Mouse (Mus musculus) gastrocnemius, adult 8-10 months (tissue): ENCODE measurements around the gene Ly6g6d. TPM values are rescaled to one million over a fixed set of nuclear protein-coding genes. Genes with fewer than 3 reads are reported as not detected.

Source experiments
- DNase-seq, 2 experiments: peaks; one replicate each; pipeline ENCODE4 v3.0.0; 2022; ENCODE audit warnings: low spot score in 2 of 2
- total RNA-seq, 4 experiments: library from RNA; stranded (reverse); gene quantifications; 2 replicates each; pipeline ENCODE4 v1.2.4; 2022

Gene Ly6g6d
- total RNA-seq, 4 experiments from 2014 or later: 0.53 to 1.8 (median 0.99) TPM; not detected in 1

DNA sequence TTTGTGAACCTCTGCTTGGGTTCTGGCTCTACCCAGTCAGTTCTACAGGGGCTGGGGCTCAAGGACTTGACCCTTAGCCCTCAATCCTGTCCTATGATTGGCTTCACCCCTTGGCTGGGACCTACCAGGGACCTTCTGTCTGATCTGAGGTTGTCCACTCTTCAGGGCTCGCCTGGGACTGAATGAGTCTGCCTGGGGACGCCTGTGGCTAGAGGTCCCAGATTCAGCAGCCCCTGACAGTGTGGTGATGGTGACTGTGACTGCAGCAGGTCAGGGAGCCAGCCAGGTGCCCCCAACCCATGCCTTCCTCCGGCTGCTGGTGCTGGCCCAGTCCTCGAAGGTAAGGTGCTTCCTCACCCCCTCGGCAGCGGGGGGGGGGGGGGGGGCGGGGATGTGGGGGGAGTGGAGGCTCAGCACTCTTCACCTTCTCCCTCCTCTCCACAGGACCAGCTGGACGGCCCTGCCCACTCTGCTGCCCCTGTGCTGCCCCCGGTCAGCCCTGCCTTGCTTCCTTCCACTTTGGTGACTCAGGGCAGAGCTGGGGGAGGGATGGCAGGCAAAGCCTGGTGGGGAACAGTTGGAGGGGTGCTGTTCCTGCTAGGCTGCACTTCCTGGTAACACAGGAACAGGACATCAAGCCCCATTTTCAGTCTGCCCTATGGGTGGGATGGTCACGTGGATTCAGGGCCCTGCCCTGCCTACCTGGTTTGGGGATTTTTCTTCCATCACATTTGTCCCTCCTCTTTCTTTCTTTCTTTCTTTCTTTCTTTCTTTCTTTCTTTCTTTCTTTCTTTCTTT is 53.0 kb downstream of the Ly6g6d start:
- DNase-seq: no peak

DNA sequence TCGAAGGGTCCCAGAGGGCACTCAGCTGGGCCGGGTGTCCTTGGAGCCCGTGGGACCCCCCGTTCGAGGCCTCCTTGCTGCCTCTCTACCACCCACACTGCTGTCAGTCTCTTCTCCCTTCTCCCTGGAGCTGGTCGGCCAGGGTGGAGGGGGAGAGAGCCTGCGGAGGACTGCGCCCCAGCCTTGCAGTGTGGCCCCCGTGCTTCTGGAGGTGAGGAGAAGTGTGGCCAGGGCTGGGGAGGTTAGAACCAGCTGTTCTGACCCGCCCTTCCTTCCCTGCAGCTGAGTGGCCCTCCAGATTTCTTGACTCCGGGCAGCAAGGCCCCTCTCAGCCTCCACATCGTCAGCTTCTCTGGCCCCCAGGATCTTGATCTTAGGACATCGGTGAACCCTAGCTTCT is 53.6 kb downstream of the Ly6g6d start:
- no peak for DNase-seq

- DNase-seq: no peak
Observed at GRCm38 (mm10) chr17:35023756-35024155, 54.1 kb downstream of the Ly6g6d start.

DNA sequence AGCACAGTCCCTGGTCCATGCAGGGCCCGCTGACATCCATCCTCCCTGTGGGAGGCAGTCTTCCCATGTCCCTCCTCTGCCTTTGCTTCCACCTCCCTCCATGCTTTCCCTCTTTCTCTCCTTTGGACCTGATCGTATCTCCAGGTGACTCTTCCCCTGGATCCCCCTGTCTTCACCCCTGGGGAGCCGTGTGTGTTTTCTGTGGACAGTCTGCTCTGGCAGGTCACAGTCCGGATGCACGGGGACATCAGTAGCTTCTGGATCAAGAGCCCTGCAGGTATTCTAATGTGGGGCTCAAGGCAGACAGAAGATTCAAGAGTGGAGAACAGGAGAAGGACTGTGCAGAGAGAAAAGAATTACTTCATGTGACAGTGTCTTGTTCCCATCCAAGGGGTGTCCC is 54.6 kb downstream of the Ly6g6d start:
- no peak for DNase-seq

DNA sequence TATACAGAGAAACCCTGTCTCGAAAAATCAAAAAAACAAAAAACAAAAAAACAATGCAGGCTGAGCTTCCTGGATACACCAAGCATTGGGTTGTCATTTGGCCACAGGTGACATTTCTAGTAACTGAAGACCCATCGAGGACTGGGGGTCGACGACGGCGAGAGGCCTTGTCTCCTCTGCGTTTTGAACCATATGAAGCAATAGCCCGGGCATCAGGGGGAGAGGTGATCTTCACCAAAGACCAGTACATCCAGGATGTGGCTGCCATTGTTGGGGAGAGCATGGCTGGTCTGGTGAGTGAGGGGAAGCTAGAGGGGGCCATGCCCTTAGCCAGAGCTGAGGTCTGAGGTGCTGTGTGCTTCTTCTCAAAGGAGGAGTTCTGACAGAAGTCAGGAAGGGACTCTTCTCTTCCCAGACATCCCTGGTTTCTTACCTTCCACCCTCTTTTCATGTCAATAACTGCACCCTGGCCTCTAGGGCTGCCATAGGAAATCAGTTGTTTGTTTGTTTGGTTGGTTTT is 55.3 kb downstream of the Ly6g6d start:
- no peak for DNase-seq

DNA sequence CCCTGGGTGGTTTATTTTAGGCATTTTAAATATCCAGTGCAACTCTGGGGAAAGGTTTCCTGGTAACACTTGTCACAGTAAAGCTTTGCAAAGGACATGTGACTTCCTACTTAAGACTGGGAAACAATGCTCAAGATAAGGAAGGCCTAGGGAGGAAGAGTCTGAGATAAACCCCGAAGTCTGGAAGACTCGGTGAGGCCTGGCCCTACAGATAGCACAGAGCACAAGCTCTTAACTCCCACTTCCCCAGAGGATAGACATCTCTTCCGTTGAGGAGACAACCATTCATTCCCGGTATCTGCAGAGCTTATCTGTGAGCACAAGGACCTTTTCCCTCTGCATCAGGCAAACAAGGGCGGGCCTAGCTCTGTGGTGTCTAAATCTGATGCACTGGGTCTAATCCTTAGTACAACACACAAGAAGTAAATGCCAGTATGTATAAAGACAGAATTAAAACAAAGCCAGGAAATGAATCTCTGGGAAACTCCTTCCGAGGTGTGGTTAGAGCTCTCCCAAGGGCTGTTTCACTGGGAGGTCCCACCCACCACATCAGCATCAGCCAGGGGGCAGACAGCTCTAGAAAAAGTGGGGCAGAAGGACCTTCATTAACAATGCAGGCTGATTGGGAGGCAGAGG is 55.9 kb downstream of the Ly6g6d start:
- no peak for DNase-seq

Other genes starting within 250 kb of the Ly6g6d start
- gene Stk19, start 241.1 kb downstream of the Ly6g6d start, total RNA-seq: 1 to 10 TPM; 5.6 to 8.0 (median 6.9) TPM
- gene Dxo, start 241.0 kb downstream of the Ly6g6d start, total RNA-seq: 1 to 10 TPM; 7.3 to 9.9 (median 8.6) TPM
- 10 to 100 TPM; 21.3 to 23.4 (median 21.9) TPM for gene Skiv2l, start 227.9 kb downstream of the Ly6g6d start, total RNA-seq
- 10 to 100 TPM in 1 of 4 experiments, 1 to 10 TPM in 3; 7.6 to 10.4 (median 8.9) TPM for gene Nelfe, start 227.7 kb downstream of the Ly6g6d start, total RNA-seq
- 1 to 10 TPM in 3 of 4 experiments, under 1 TPM in 1; 0.56 to 6.3 (median 2.8) TPM for gene Cfb, start 215.5 kb downstream of the Ly6g6d start, total RNA-seq
- 1 to 10 TPM; 7.3 to 7.9 (median 7.6) TPM for gene Zbtb12, start 198.6 kb downstream of the Ly6g6d start, total RNA-seq
- gene Gm20547, start 196.0 kb downstream of the Ly6g6d start, total RNA-seq: not detected
- 1 to 10 TPM in 3 of 4 experiments, under 1 TPM in 1; 0.73 to 2.3 (median 2.2) TPM for gene C2, start 179.8 kb downstream of the Ly6g6d start, total RNA-seq
- 10 to 100 TPM; 31.2 to 37.2 (median 33.4) TPM for gene Ehmt2, start 179.6 kb downstream of the Ly6g6d start, total RNA-seq
- gene Slc44a4, start 163.6 kb downstream of the Ly6g6d start, total RNA-seq: under 1 TPM in 2 of 4 experiments, not detected in 2; 0.15 TPM
- 10 to 100 TPM in 2 of 4 experiments, 1 to 10 TPM in 2; 8.8 to 11.6 (median 10.5) TPM for gene Neu1, start 146.8 kb downstream of the Ly6g6d start, total RNA-seq
- 10 to 100 TPM in 1 of 4 experiments, 1 to 10 TPM in 3; 2.4 to 13.6 (median 3.7) TPM for gene Hspa1b, start 118.8 kb downstream of the Ly6g6d start, total RNA-seq
- gene Gm20481, start 108.2 kb downstream of the Ly6g6d start, total RNA-seq: not detected
- gene Hspa1a, start 105.9 kb downstream of the Ly6g6d start, total RNA-seq: 10 to 100 TPM in 1 of 4 experiments, 1 to 10 TPM in 3; 4.2 to 17.8 (median 5.3) TPM
- 10 to 100 TPM; 19.4 to 26.1 (median 20.2) TPM for gene Hspa1l, start 105.4 kb downstream of the Ly6g6d start, total RNA-seq
- 10 to 100 TPM; 11.7 to 15.7 (median 13.0) TPM for gene Lsm2, start 96.2 kb downstream of the Ly6g6d start, total RNA-seq
- gene Vars, start 77.1 kb downstream of the Ly6g6d start, total RNA-seq: 10 to 100 TPM; 37.3 to 42.8 (median 41.0) TPM
- 10 to 100 TPM in 3 of 4 experiments, 1 to 10 TPM in 1; 8.0 to 18.8 (median 13.7) TPM for gene Vwa7, start 61.5 kb downstream of the Ly6g6d start, total RNA-seq
- not detected for gene Sapcd1, start 50.0 kb downstream of the Ly6g6d start, total RNA-seq
- not detected for gene Msh5, start 31.3 kb downstream of the Ly6g6d start, total RNA-seq
- 1 to 10 TPM; 5.2 to 9.0 (median 6.6) TPM for gene Clic1, start 28.1 kb downstream of the Ly6g6d start, total RNA-seq
- 1 to 10 TPM; 4.3 to 6.2 (median 5.1) TPM for gene Ddah2, start 19.0 kb downstream of the Ly6g6d start, total RNA-seq
- not detected for gene Ly6g6c, start 12.7 kb downstream of the Ly6g6d start, total RNA-seq
- gene Mpig6b, start 11.9 kb downstream of the Ly6g6d start, total RNA-seq: not detected
- gene Ly6g6e, start 1.2 kb downstream of the Ly6g6d start, total RNA-seq: not detected
- not detected for gene Ly6g6f, start 7.5 kb upstream of the Ly6g6d start, total RNA-seq
- 100 to 1,000 TPM in 1 of 4 experiments, 10 to 100 TPM in 3; 84.1 to 107 (median 92.9) TPM for gene Abhd16a, start 11.2 kb upstream of the Ly6g6d start, total RNA-seq
- not detected for gene Ly6g5c, start 30.2 kb upstream of the Ly6g6d start, total RNA-seq
- not detected for gene Ly6g5b, start 37.4 kb upstream of the Ly6g6d start, total RNA-seq
- 10 to 100 TPM in 1 of 4 experiments, 1 to 10 TPM in 3; 8.6 to 11.4 (median 9.3) TPM for gene Gpank1, start 43.4 kb upstream of the Ly6g6d start, total RNA-seq
- gene Csnk2b, start 44.0 kb upstream of the Ly6g6d start, total RNA-seq: 100 to 1,000 TPM; 169 to 216 (median 180) TPM
- gene D17H6S53E, start 48.3 kb upstream of the Ly6g6d start, total RNA-seq: 10 to 100 TPM; 13.6 to 22.6 (median 17.0) TPM
- gene Apom, start 54.0 kb upstream of the Ly6g6d start, total RNA-seq: not detected
- 100 to 1,000 TPM; 206 to 247 (median 236) TPM for gene Bag6, start 57.1 kb upstream of the Ly6g6d start, total RNA-seq
- 10 to 100 TPM; 90.5 to 98.3 (median 94.6) TPM for gene Prrc2a, start 86.8 kb upstream of the Ly6g6d start, total RNA-seq
- under 1 TPM in 2 of 4 experiments, not detected in 2; 0.52 to 0.72 TPM for gene Aif1, start 98.0 kb upstream of the Ly6g6d start, total RNA-seq
- under 1 TPM in 2 of 4 experiments, not detected in 2; 0.73 to 0.92 TPM for gene Lst1, start 110.4 kb upstream of the Ly6g6d start, total RNA-seq
- gene Ltb, start 116.4 kb upstream of the Ly6g6d start, total RNA-seq: not detected
- under 1 TPM in 1 of 4 experiments, not detected in 3; 0.31 TPM for gene Tnf, start 123.9 kb upstream of the Ly6g6d start, total RNA-seq
- under 1 TPM; 0.53 to 0.76 (median 0.65) TPM for gene Lta, start 127.3 kb upstream of the Ly6g6d start, total RNA-seq
- not detected for gene Gm16181, start 142.8 kb upstream of the Ly6g6d start, total RNA-seq
- 1 to 10 TPM; 1.3 to 2.3 (median 1.9) TPM for gene Atp6v1g2, start 155.6 kb upstream of the Ly6g6d start, total RNA-seq
- gene Nfkbil1, start 157.7 kb upstream of the Ly6g6d start, total RNA-seq: 1 to 10 TPM; 6.3 to 8.6 (median 8.0) TPM
- gene Ddx39b, start 163.7 kb upstream of the Ly6g6d start, total RNA-seq: 10 to 100 TPM; 77.1 to 93.9 (median 81.7) TPM
- 10 to 100 TPM; 31.3 to 52.9 (median 41.7) TPM for gene H2-D1, start 184.7 kb upstream of the Ly6g6d start, total RNA-seq
- gene H2-Q1, start 242.3 kb upstream of the Ly6g6d start, total RNA-seq: under 1 TPM in 3 of 4 experiments, not detected in 1; 0.17 to 0.65 (median 0.21) TPM